Mouse (Mus musculus) limb, embryonic 11.5 days (tissue): Measurements from ENCODE around the gene Kdm4c. TPM values are rescaled to one million over a fixed set of nuclear protein-coding genes. Genes with fewer than 3 reads are reported as not detected.

Experiments used
- polyA plus RNA-seq: library from polyadenylated mRNA; unstranded; fragments of >200 nt; fragmentation: Nextera tagmentation; extraction: Ambion mirVana; gene quantifications from 2 replicates; pipeline ENCODE4 v1.2.1, GENCODE M21; 2014

Gene Kdm4c
- polyA plus RNA-seq, 1 experiment from 2014 or later: 8.9 TPM

Other genes with a start within 250 kb of the Kdm4c start
- 0.85 and 1.4 TPM in 2 replicates for gene Frmd3, start 229.1 kb upstream of the Kdm4c start, polyA plus RNA-seq